Mouse (Mus musculus): ENCODE measurements around the gene Tmem125. TPM values are rescaled to one million over a fixed set of nuclear protein-coding genes. Genes with fewer than 3 reads are reported as not detected.

The Tmem125 gene
- total RNA-seq (2015) (0.18 TPM in 1 of 2 replicates, not detected in the other), total RNA-seq (2017) (not detected in 2 replicates)

DNA sequence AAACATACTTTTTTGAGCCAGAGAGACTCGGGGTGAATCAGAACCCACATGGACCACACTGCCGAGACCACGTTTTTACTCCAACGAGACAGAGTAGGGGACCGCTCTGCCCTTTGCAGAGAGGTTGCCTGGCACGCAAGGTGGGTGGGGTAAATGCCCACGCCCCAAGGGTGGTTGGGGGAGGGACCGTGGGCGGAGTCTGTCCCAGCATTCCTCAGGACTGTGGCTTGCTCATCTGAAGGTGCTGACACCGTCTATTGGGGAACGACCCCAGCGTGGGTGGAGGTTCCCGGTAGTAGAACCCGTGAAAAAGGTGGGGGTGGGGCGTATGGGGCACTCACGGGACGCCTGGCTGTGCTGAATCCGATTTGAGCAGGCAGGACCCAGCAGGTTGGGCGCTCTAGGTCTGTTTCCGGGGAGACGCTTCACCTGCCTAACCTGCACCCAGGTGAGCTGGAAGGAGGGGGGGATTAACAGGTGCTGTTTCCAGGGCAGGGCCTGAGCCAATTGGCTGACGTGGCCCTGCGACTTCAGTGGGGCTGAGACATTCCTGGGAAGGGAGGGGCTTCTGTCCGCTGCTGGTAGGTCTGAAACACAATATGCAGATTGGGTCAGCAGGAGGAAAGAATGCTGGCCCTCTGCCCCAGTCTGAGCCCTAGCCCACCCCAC is at the start of gene Tmem125:
Tmem125 (minus strand) TSS at position 453 of the 669 bp plus-strand sequence.
- peak; percentile 48 for ATAC-seq (ENCODE audit: poor library complexity, severe bottlenecking)

DNA sequence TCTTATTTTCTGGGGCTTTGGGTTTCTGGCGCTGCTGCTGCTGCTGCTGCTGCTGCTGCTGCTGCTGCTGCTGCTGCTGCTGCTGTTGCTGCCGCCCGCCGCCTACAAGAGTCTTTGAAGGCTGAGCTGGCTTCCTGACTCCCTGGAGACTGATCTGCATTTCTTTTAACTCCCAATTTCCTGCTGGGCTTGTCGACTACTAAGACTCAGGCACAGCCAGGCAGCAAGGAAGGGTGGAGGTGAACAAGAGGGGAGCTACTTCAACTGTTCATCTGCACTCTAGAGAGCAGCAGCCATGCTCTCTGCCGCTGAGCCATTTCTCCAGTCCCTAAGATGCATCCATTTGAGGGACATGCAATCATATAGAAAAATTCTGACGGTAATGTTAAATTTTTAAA is 45.9 kb upstream of the Tmem125 start:
- ATAC-seq (ENCODE audit: poor library complexity, severe bottlenecking), result no peak

GRCm38 (mm10) chr4:118589053-118589732 is 45.3 kb upstream of the Tmem125 start:
- no peak for ATAC-seq (ENCODE audit: poor library complexity, severe bottlenecking)

DNA sequence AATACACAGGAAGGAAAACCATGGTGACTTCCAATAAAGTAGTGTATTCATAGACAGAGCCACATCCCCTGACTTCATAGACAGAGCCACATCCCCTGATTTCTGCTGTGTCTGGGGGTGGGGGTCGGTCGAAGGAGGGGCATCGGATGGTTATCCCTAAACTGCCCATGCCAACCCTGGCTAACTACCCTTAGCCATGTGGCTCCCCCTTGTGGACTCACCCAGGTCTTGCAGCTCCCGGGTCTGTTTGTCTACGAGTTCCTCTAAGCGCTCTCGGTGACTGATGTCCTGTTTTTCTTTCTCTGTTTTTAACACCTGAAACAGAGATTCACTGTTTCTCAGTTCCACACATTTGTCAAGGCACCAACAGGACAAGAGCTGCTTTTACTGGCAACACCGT is 38.8 kb upstream of the Tmem125 start:
- no peak for ATAC-seq (ENCODE audit: poor library complexity, severe bottlenecking)

- no peak for ATAC-seq (ENCODE audit: poor library complexity, severe bottlenecking)
Observed at GRCm38 (mm10) chr4:118581508-118581907, 37.7 kb upstream of the Tmem125 start.

GRCm38 (mm10) chr4:118579313-118579712 is 35.5 kb upstream of the Tmem125 start:
- peak; percentile 66 for ATAC-seq (ENCODE audit: poor library complexity, severe bottlenecking)

DNA sequence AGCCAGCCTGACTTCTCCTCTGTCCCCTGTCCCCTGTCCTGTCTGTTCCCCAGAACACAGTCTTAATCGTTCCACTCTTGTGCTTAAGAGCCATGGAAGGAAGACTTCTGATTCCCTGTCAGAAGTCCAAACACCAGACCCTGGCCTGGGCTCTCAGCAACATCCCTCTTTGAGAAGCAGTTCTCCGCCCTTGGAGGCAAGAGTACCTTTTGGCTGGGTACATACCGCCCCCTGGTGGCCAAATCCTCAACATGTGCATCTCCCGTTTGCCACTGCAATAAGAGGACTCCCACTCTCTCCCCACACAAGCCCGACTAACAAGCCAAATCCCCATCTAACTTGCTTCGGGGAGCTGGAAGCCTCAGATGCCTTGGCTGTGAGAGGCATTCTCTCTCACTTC is 32.3 kb upstream of the Tmem125 start:
- ATAC-seq (ENCODE audit: poor library complexity, severe bottlenecking), result peak; percentile 65

DNA sequence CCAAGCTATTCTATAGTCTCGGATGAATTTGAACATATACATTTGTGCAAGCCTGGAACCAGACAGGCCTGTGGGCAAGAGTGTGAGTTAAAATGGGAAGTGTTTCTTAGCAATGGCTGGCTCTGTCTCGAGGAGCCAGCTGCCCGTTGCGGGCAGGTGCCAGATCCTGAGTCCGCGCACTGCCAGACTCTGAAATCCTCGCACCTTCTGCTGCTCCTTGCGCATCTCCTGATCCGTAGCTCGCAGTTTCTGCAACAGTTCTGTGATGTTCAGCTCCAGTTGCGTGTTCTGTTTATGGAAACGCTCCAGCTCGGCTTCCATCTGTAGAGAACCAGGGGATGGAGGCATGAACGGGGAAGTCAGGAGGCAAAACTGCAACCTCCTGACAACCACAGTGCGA is 27.6 kb upstream of the Tmem125 start:
- no peak for ATAC-seq (ENCODE audit: poor library complexity, severe bottlenecking)

- ATAC-seq (ENCODE audit: poor library complexity, severe bottlenecking), result no peak
Observed at GRCm38 (mm10) chr4:118569320-118569719, 25.5 kb upstream of the Tmem125 start.

GRCm38 (mm10) chr4:118568709-118569108 is 24.9 kb upstream of the Tmem125 start:
- ATAC-seq (ENCODE audit: poor library complexity, severe bottlenecking), result no peak

DNA sequence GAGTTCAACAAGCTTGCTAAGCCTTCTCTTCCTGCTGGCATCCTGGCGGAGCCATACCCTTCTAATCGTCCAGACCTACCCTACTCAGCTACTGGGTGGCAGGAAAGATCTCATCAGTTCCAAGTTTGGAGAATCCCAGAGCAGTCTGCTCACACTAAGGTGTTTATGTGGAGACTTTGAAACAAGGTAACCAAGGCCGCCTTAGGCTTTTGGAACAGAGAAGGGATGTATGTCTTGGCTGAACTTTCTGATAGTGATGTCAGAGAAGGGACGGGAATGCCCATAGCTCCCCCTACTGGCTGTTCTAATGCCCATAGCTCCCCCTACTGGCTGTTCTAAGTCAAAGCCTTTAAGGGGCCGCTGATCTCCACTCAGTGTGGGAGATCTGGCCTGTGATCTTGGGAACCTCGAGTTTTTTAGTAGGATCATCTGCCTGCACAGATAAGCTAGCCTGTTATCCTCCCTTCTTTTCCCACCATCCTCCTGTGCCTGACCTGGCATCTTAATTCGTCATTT is 22.4 kb upstream of the Tmem125 start:
- ATAC-seq (ENCODE audit: poor library complexity, severe bottlenecking), result peak; percentile 80

GRCm38 (mm10) chr4:118564926-118565279 is 21.1 kb upstream of the Tmem125 start:
- no peak for ATAC-seq (ENCODE audit: poor library complexity, severe bottlenecking)

GRCm38 (mm10) chr4:118564062-118564925 is 20.4 kb upstream of the Tmem125 start:
- ATAC-seq (ENCODE audit: poor library complexity, severe bottlenecking), result no peak

DNA sequence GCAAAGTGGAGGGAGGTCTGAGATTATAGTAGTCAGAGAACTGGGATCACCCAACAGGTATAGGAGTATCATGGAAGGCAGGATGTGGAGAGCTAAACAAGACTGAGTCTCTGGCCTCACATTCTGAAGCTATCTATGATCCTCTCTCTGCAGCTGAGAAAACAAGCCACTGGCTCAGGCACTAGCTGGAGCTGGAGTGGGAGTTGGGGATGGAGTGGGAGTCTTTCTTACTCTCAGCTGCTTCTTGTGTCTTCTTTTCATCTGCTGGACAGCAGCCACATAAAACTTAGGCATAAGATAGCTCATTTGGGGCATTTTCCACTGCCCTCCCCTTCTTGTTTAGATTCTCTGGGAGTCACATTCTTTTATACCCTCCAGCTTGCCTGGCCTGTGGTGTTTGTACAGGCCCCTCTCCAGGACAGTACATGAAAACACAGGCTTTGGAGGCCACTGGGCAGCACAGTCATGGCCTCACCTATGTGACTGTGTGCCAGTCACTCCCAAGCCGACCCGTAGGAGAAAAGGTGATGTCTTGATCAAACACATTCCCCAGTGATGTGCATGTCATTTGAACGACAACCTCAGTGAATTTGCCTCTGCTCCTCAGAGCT is 9.3 kb upstream of the Tmem125 start:
- no peak for ATAC-seq (ENCODE audit: poor library complexity, severe bottlenecking)

DNA sequence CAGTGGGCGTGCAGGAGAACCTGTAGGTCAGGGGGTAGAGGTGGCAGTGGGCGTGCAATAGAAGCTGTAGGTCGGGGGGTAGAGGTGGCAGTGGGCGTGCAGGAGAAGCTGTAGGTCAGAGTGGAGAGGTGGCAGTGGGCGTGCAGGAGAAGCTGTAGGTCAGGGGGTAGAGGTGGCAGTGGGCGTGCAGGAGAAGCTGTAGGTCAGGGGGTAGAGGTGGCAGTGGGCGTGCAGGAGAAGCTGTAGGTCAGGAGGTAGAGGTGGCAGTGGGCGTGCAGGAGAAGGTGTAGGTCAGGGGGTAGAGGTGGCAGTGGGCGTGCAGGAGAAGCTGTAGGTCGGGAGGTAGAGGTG is 4.3 kb upstream of the Tmem125 start:
- peak; percentile 60 for ATAC-seq (ENCODE audit: poor library complexity, severe bottlenecking)

DNA sequence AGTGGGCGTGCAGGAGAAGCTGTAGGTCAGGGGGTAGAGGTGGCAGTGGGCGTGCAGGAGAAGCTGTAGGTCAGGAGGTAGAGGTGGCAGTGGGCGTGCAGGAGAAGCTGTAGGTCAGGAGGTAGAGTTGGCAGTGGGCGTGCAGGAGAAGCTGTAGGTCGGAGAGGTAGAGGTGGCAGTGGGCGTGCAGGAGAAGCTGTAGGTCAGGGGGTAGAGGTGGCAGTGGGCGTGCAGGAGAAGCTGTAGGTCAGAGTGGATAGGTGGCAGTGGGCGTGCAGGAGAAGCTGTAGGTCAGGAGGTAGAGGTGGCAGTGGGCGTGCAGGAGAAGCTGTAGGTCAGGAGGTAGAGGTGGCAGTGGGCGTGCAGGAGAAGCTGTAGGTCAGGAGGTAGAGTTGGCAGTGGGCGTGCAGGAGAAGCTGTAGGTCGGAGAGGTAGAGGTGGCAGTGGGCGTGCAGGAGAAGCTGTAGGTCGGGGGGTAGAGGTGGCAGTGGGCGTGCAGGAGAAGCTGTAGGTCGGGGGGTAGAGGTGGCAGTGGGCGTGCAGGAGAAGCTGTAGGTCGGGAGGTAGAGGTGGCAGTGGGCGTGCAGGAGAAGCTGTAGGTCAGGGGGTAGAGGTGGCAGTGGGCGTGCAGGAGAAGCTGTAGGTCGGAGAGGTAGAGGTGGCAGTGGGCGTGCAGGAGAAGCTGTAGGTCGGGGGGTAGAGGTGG is 3.7 kb upstream of the Tmem125 start:
- ATAC-seq (ENCODE audit: poor library complexity, severe bottlenecking), result peak; percentile 52

- no peak for ATAC-seq (ENCODE audit: poor library complexity, severe bottlenecking)
Observed at GRCm38 (mm10) chr4:118544441-118545127, 740 bp upstream of the Tmem125 start.

GRCm38 (mm10) chr4:118543158-118543530 is 700 bp downstream of the Tmem125 start:
- 0 out of 2 replicates have a peak, but pooled peaks have one; percentile 18 for ATAC-seq (ENCODE audit: poor library complexity, severe bottlenecking)

DNA sequence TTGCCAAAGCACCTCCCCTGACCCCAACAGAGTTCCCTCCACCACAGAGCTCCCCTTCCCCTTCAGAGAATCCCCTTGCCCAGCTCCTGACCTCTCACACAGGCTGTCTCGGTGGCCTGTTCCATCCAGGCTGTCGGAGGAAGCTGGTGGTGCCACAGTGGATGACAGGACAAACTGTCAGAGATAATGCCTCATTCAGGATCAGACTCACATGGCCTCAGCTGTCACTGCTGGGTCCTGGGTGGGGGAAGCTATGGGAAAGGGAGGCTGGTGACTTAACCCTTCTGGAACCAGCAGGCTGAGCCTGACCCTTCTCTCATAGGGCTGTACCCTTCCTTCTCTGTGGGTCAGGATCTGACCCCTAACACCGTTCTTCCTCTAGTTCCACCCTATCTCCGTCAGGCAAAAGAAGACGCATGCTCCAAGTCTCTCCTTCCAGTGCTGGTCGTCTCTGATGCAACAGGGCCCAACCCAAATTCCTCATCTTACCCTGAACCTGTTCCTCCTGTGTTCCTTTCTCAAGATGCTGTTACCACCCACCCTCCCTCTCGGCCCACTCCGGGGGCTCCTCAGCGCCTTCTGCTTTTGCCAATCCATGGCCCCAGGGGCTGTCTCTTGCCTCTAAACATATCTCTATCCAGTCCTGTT is 1.2 kb downstream of the Tmem125 start:
- no peak for ATAC-seq (ENCODE audit: poor library complexity, severe bottlenecking)

Data from megakaryocyte, adult 5-6 weeks (primary cell).